Mouse (Mus musculus): ENCODE results near the gene Plin2.

GRCm38 (mm10) chr4:86679686-86680085 is 9.8 kb upstream of the Plin2 start:
- no peak for TF ChIP-seq CTCF (IDR thresholded peaks at IDR 0.05; ENCODE audit: insufficient read depth, low read length)
- no peak for TF ChIP-seq POLR2A (IDR thresholded peaks at IDR 0.05; ENCODE audit: borderline replicate concordance, extremely low read depth, low read depth, low read length)
